In genomic region chr2:78718550-78718949, GRCm38 (mm10) we compare ENCODE assay signal across 12 mouse cellular contexts.
DNase-seq lines count a peak whose midpoint lies in the region; ATAC-seq lines count a peak whose summit lies in the region.
"Had no signal": no experiment of that assay in that cellular context is flagged by ENCODE, and none has a peak within 500 bp of the region (broad histone marks: within the 10 kb centered on the region; RNA-seq: fewer than 3 reads in every experiment).

No protein-coding gene starts in this region.

- no peak for DNase-seq in heart, postnatal 4 days
- peak; percentile 29 for DNase-seq in yolk sac, embryonic 10.5 days (ENCODE audit: low spot score)
- no peak for DNase-seq in adrenal gland, adult 8-10 months
- DNase-seq: cerebellum, adult 9-10 months; gastrocnemius, postnatal 14 days had no signal

- H3K9ac ChIP-seq in heart, embryonic 12.5 days, result no peak overlapping the region
- H3K9ac ChIP-seq in neural tube, embryonic 12.5 days, result no peak overlapping the region
- no peak overlapping the region for H3K9ac ChIP-seq in neural tube, embryonic 15.5 days (replicated peaks)
- no peak overlapping the region for H3K9ac ChIP-seq in liver, embryonic 12.5 days
- H3K9ac ChIP-seq: heart, embryonic 15.5 days had no signal

- no peaks in the 10 kb centered on the region for H3K27me3 ChIP-seq in heart, embryonic 12.5 days (replicated peaks)
- no peaks in the 10 kb centered on the region for H3K27me3 ChIP-seq in neural tube, embryonic 12.5 days (replicated peaks)
- H3K27me3 ChIP-seq in neural tube, embryonic 15.5 days (replicated peaks), result no peaks in the 10 kb centered on the region
- no peaks in the 10 kb centered on the region for H3K27me3 ChIP-seq in liver, embryonic 12.5 days (replicated peaks)
- H3K27me3 ChIP-seq: heart, embryonic 15.5 days; megakaryocyte, embryonic 14.5 days had no signal

- no peak overlapping the region for H3K27ac ChIP-seq in heart, embryonic 12.5 days (ENCODE audit: poor library complexity, severe bottlenecking)
- no peak overlapping the region for H3K27ac ChIP-seq in neural tube, embryonic 12.5 days
- H3K27ac ChIP-seq in neural tube, embryonic 15.5 days (replicated peaks), result no peak overlapping the region
- H3K27ac ChIP-seq in liver, embryonic 12.5 days, result peak overlapping the region; percentile 85
- H3K27ac ChIP-seq: heart, embryonic 15.5 days had no signal

- ATAC-seq in heart, embryonic 12.5 days (ENCODE audit: insufficient number of reproducible peaks, low FRiP score), result peak; percentile 68; the same call in 1 of the 2 replicates
- ATAC-seq in neural tube, embryonic 12.5 days (ENCODE audit: low FRiP score, low read depth), result peak; percentile 61; the same call in 1 of the 2 replicates
- ATAC-seq in neural tube, embryonic 15.5 days (ENCODE audit: low FRiP score), result no peak
- peak; percentile 91 for ATAC-seq in liver, embryonic 12.5 days
- no peak for ATAC-seq in monocyte, adult 5-6 weeks (replicated peaks; ENCODE audit: insufficient number of reproducible peaks, low FRiP score, low TSS enrichment, poor library complexity, severe bottlenecking)

- peaks cover 13% of the 10 kb centered on the region for H3K4me1 ChIP-seq in heart, embryonic 12.5 days (replicated peaks)
- no peaks in the 10 kb centered on the region for H3K4me1 ChIP-seq in neural tube, embryonic 12.5 days
- no peaks in the 10 kb centered on the region for H3K4me1 ChIP-seq in neural tube, embryonic 15.5 days
- H3K4me1 ChIP-seq in liver, embryonic 12.5 days, result peaks cover 56% of the 10 kb centered on the region

- H3K4me2 ChIP-seq in heart, embryonic 12.5 days, result no peak overlapping the region
- no peak overlapping the region for H3K4me2 ChIP-seq in neural tube, embryonic 12.5 days (replicated peaks)
- no peak overlapping the region for H3K4me2 ChIP-seq in neural tube, embryonic 15.5 days
- H3K4me2 ChIP-seq in liver, embryonic 12.5 days, result peak overlapping the region; percentile 38
- H3K4me2 ChIP-seq: heart, embryonic 15.5 days had no signal

- 50% methylated on average over 1 of the region's 1 CpGs for WGBS in heart, embryonic 12.5 days
- 46% methylated on average over 1 of the region's 1 CpGs for WGBS in neural tube, embryonic 12.5 days
- 40% methylated on average over 1 of the region's 1 CpGs for WGBS in neural tube, embryonic 15.5 days
- WGBS in liver, embryonic 12.5 days (ENCODE audit: insufficient replicate concordance), result 48% methylated on average over 1 of the region's 1 CpGs

- H3K9me3 ChIP-seq in heart, embryonic 12.5 days (replicated peaks), result no peaks in the 10 kb centered on the region
- no peaks in the 10 kb centered on the region for H3K9me3 ChIP-seq in neural tube, embryonic 12.5 days
- no peaks in the 10 kb centered on the region for H3K9me3 ChIP-seq in neural tube, embryonic 15.5 days (replicated peaks)
- H3K9me3 ChIP-seq in liver, embryonic 12.5 days (replicated peaks), result no peaks in the 10 kb centered on the region
- H3K9me3 ChIP-seq: heart, embryonic 15.5 days; megakaryocyte, embryonic 14.5 days had no signal

- no peaks in the 10 kb centered on the region for H3K36me3 ChIP-seq in heart, embryonic 12.5 days
- H3K36me3 ChIP-seq in neural tube, embryonic 12.5 days, result no peaks in the 10 kb centered on the region
- H3K36me3 ChIP-seq in neural tube, embryonic 15.5 days, result no peaks in the 10 kb centered on the region
- no peaks in the 10 kb centered on the region for H3K36me3 ChIP-seq in liver, embryonic 12.5 days
- H3K36me3 ChIP-seq: heart, embryonic 15.5 days had no signal

- H3K4me3 ChIP-seq in heart, embryonic 12.5 days, result no peak overlapping the region
- no peak overlapping the region for H3K4me3 ChIP-seq in neural tube, embryonic 12.5 days
- H3K4me3 ChIP-seq in neural tube, embryonic 15.5 days (replicated peaks), result no peak overlapping the region
- H3K4me3 ChIP-seq in liver, embryonic 12.5 days, result no peak overlapping the region
- H3K4me3 ChIP-seq: heart, embryonic 15.5 days; megakaryocyte, embryonic 14.5 days had no signal

Comparison
In these comparisons a context has a peak if more than half of its experiments do, and no peak if none do; other contexts are left out.
1. ATAC-seq: peak in heart, embryonic 12.5 days (single experiment), neural tube, embryonic 12.5 days (single experiment) and liver, embryonic 12.5 days (single experiment); none in neural tube, embryonic 15.5 days (single experiment) and monocyte, adult 5-6 weeks (single experiment).